Mouse (Mus musculus): ENCODE measurements around the gene Hapln4.

- TF ChIP-seq EP300 (IDR thresholded peaks at IDR 0.05) (no peak), CTCF (IDR thresholded peaks at IDR 0.05) (no peak)
Observed at GRCm38 (mm10) chr8:70111192-70111795, 28.0 kb downstream of the Hapln4 start.

All from lung, postnatal 0 days (tissue).